Comparison of ENCODE assay signal across 9 mouse cellular contexts in genomic region chr9:63462296-63462695, GRCm38 (mm10).
A peak's percentile ranks its signal among the peaks of the same experiment; 100 is the strongest.
DNase-seq lines count a peak whose midpoint lies in the region; ATAC-seq and TF ChIP-seq lines count a peak whose summit lies in the region.
"Had no signal": no experiment of that assay in that cellular context is flagged by ENCODE, and none has a peak within 500 bp of the region (broad histone marks: within the 10 kb centered on the region; RNA-seq: fewer than 3 reads in every experiment).

No protein-coding gene starts in this region.

- H3K79me2 ChIP-seq in heart, adult 2 months (replicated peaks; ENCODE audit: control insufficient read depth, insufficient read depth, low read length) = no peaks in the 10 kb centered on the region

- DNase-seq in heart, adult 2 months = peak; percentile 35 to 54
- DNase-seq in heart, embryonic 10.5 days (ENCODE audit: low spot score) = no peak
- DNase-seq in MN1 (ENCODE audit: low spot score) = peak; percentile 78
- DNase-seq in cerebellum, adult 9-10 months = peak; percentile 85
- DNase-seq in gastrocnemius, adult 8-10 months (ENCODE audit: low spot score in 2 of 2) = peak; percentile 22 to 37
- peak; percentile 76 to 80 for DNase-seq in layer of hippocampus, postnatal 10 days (ENCODE audit: low spot score in 2 of 2)
- DNase-seq in splenic B cell, adult 2 months (ENCODE audit: low read depth, low spot score) = peak; percentile 81

- H3K9me3 ChIP-seq in heart, embryonic 10.5 days = no peaks in the 10 kb centered on the region
- H3K9me3 ChIP-seq: embryonic facial prominence, embryonic 13.5 days had no signal

- no peak for TF ChIP-seq CTCF in heart, adult 2 months (IDR thresholded peaks at IDR 0.05)

- no peak overlapping the region for H3K9ac ChIP-seq in heart, adult 2 months (ENCODE audit: low read depth, low read length)
- H3K9ac ChIP-seq: embryonic facial prominence, embryonic 13.5 days had no signal

- H3K27me3 ChIP-seq in heart, adult 2 months (ENCODE audit: control insufficient read depth, insufficient read depth, low read length) = no peaks in the 10 kb centered on the region
- no peaks in the 10 kb centered on the region for H3K27me3 ChIP-seq in heart, embryonic 10.5 days (ENCODE audit: insufficient read depth, poor library complexity, severe bottlenecking)
- no peaks in the 10 kb centered on the region for H3K27me3 ChIP-seq in splenic B cell, adult 2 months (ENCODE audit: control insufficient read depth, insufficient read depth, low read length, poor library complexity, severe bottlenecking)

- H3K4me3 ChIP-seq in heart, adult 2 months = no peak overlapping the region
- H3K4me3 ChIP-seq in heart, embryonic 10.5 days = no peak overlapping the region
- H3K4me3 ChIP-seq: embryonic facial prominence, embryonic 13.5 days had no signal

- TF ChIP-seq POLR2A in heart, adult 2 months (IDR thresholded peaks at IDR 0.05; ENCODE audit: insufficient read depth, low read depth, low read length) = no peak

- peak; percentile 77; the same call in 1 of the 2 replicates for ATAC-seq in megakaryocyte-erythroid progenitor cell, adult 5-6 weeks (replicated peaks; ENCODE audit: low FRiP score, low TSS enrichment, poor library complexity, severe bottlenecking)

- no peak overlapping the region for H3K27ac ChIP-seq in heart, adult 2 months
- H3K27ac ChIP-seq in heart, embryonic 10.5 days = no peak overlapping the region
- H3K27ac ChIP-seq: embryonic facial prominence, embryonic 13.5 days had no signal

- WGBS in heart, adult 2 months = 49% methylated on average over 2 of the region's 2 CpGs
- WGBS in heart, embryonic 10.5 days = 60% methylated on average over 2 of the region's 2 CpGs

- intact Hi-C loops in heart, adult 2 months (cut with DNase I) = loop anchor here (1.0 to 2.0 kb wide), 2 partner anchors 326 to 615 kb away; no protein-coding TSS in a partner anchor

- TF ChIP-seq EP300 in heart, adult 2 months (IDR thresholded peaks at IDR 0.05; ENCODE audit: insufficient read depth, low read depth, low read length) = no peak

- no peaks in the 10 kb centered on the region for H3K4me1 ChIP-seq in heart, adult 2 months (ENCODE audit: control insufficient read depth, insufficient read depth, low read length)
- no peaks in the 10 kb centered on the region; the same call in 1 of the 2 replicates for H3K4me1 ChIP-seq in heart, embryonic 10.5 days
- H3K4me1 ChIP-seq: embryonic facial prominence, embryonic 13.5 days had no signal

- no peaks in the 10 kb centered on the region for H3K36me3 ChIP-seq in heart, adult 2 months (ENCODE audit: control insufficient read depth, insufficient read depth, low read length)
- H3K36me3 ChIP-seq in heart, embryonic 10.5 days = no peaks in the 10 kb centered on the region
- H3K36me3 ChIP-seq in splenic B cell, adult 2 months (ENCODE audit: control insufficient read depth, insufficient read depth, low read length, poor library complexity, severe bottlenecking) = no peaks in the 10 kb centered on the region
- H3K36me3 ChIP-seq: embryonic facial prominence, embryonic 13.5 days had no signal
